Mouse (Mus musculus) kidney, adult 18-20 months (tissue): ENCODE measurements around the gene Ap3d1.
A peak's percentile ranks its signal among the peaks of the same experiment; 100 is the strongest.

Experiments used
- DNase-seq: peaks from one replicate; pipeline ENCODE4 v3.0.0; 2021

The Ap3d1 gene

GRCm38 (mm10) chr10:80680260-80680696 lies 61.8 kb downstream of the Ap3d1 start:
- DNase-seq = no peak

DNA sequence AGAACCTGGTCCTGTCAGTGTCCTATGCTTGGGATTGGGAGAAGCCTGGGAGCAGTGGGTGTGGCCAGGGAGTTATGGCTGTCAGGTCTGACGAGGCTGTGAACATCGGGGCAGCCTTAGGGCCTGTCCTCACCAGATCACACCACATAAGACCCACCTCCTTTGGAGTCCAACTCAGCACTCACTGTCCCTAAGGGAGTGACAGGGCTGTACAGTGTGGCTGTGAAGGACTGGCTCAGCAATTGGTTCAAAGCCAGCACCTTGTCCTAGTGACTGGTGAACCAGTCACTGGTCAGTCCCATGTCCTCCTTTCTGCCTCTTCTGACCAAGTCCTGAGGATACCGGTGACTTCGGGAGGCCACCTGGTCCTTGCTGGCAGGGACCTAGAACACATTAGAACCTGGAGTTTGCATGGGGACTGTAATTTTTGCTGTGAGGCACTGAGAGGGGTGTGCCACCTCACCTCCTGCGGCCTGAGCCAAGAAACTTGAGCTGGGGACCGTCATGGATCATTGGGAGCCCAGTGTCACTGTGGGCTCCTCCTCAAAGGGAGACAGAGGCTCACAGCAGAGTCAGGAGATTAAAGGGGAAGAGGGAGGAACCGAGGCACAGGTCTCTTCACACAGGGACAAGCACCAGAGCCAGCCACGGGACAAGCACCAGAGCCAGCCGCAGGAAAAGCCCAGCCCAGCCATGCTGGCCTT lies 62.4 kb downstream of the Ap3d1 start:
- DNase-seq = no peak

DNA sequence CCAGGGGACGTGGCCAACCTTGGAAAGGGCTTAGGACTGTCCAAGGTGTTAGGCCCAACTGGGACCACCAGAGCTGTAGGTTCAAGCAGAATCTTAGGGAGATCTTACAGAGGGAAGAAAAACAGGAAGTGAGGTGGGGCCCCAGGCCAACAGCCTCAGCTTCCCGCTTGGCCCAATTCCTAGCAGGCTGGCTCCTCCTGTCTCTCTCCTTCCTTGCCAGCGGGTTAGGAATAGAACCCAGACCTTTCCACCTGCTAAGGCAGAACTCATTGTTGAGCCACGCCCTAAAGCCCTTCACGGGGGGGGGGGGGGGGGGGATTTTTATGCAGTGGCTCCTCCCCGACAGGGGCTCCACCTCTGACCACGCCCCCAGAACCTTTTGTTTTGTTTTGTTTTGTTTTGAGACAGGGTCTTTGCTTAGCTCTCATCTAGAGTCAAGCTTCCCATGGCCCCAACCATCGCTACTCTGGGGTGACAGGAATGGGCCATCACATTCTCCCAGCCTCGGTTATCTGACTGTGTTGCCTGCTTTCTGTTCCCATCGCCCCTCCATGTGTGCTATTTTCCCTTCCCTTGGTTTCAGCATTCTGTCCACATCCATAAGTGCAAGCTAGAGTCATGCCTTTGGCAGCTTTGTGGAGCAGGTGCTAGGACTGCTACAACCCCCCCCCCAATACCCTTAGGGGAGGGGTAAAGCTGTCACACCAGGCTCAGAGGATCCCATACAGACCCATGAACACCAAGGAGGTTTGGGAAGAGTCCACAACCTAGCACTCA lies 63.3 kb downstream of the Ap3d1 start:
- no peak for DNase-seq

GRCm38 (mm10) chr10:80677942-80678436 lies 64.1 kb downstream of the Ap3d1 start, which contains the start of gene Mknk2:
Mknk2 (minus strand) TSS chr10:80678112.
- DNase-seq = peak; percentile 95

GRCm38 (mm10) chr10:80677128-80677875 lies 64.8 kb downstream of the Ap3d1 start:
- peak; percentile 58 for DNase-seq

DNA sequence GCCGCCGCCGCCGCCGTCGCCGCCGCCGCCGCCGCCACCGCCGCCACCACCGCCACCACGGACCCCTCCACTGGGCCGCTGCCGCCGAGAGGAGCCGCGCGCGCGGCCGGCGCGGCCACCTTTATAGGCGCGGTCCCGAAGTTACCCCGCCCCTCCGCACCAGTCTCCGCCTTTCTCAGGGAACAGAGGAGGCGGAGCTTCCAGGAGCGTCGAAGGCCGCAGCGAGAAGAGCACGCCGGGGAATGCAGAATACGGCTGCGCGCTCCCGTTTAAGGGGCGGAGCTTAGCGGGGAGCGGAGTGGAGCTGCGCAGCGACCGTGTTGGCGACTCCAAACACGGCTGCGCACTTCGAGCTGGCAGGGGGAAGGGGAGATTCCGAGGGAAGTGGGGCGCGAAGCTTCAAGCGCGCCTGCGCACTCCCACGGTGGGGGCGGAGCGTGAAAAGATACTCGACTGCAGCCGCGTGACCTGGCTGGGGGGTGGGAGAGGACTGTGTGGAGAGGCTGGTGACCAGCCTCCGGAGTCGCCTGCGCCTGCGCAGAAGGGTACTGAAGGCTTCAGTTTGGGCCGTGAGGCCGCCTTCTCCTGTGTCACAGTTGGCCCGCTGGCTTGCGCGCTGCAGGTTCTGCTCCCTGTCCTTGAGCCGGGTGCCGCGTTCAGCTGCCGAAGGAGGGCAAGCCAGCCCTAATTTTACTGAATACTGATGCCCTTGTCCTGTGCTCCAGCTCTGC lies 65.7 kb downstream of the Ap3d1 start:
- peak; percentile 98 for DNase-seq

- DNase-seq = no peak
Observed at GRCm38 (mm10) chr10:80675405-80676197, 66.5 kb downstream of the Ap3d1 start.

DNA sequence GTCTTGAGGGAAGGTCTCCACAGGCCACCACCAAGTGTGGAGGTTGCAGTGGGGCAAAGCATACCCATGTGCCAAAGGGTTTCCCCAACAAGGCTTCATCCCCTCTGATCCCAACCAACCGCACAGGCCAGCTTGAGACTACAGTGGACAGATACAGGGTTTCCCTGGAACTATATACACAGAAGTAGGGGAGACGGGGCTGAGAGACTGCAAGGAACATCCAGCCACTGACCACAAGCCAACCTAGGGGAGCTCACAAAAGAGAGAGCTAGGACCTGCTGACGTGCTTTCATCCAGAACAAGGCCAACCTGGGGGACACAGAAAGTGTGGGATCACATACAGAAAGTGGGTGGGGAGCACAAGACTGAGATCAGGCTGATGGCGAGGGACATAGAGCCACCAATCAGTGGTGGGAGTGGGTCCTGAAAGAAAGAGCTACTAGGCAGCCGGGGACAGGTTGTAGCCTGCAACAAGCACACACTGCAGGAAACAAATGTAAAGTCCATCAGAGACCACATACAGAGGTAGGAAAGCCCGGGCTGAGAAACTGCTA lies 67.1 kb downstream of the Ap3d1 start:
- DNase-seq = no peak

GRCm38 (mm10) chr10:80674161-80674711 lies 67.8 kb downstream of the Ap3d1 start:
- DNase-seq = peak; percentile 76

DNA sequence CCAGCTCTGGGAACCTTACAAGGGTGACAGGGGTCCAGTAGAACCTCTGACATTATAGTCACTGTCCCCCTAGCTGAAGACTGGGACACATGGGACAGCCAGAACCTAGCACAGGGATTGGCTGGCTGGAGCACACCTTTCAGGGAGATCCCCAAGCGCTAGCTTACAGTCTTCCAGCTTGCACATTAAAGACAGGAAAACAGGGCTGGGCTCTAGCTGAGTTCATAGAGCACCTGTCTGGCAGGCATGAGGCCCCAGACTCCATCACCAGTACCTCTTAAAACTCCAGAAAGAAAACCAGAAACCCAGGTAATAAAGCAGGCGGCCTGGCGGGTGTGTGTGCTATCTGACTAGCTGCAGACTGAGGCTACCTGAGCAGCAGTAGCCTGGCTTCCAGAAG lies 68.4 kb downstream of the Ap3d1 start:
- no peak for DNase-seq

- DNase-seq = no peak
Observed at GRCm38 (mm10) chr10:80671936-80672690, 70.0 kb downstream of the Ap3d1 start.

DNA sequence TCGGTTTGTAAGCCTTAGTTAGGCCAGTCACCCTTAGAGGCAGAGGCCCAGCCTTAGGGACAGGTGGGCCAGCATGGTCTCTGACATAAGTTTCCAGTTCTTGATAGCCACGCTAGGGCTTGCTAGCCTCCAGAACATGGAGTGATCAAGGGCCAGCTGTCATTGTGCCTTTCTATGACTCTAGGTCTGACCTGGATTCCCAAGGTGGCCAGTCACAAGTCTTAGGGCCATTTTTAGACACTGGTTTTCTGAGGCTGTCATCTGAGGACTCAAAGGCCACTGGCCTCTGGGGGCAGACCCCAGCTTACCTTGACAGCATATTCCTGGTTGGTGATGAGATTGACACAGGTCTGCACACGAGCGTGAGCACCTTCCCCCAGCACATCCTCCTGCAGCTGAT lies 70.8 kb downstream of the Ap3d1 start:
- DNase-seq = no peak

DNA sequence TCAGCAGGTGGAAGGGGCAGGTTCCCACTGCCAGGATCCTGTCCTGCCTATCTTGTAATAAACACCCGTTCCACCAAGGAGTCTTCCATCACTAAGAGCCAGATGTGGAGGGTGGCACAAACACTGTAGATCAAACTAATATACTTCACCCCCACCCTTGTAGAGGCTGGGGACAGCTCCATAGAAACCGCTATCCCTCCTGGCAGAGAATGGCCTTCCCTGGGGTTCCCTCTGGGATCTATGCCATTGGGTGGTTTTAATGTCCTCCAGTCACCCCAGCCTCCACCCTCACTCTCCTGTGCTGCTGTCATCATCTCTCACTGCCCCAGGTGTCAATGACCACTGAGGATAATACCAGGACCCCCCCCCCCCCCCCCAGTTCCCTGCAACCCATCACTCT lies 71.5 kb downstream of the Ap3d1 start:
- DNase-seq = no peak

- peak; percentile 95 for DNase-seq
Observed at GRCm38 (mm10) chr10:80669737-80670485, 72.2 kb downstream of the Ap3d1 start.

- no peak for DNase-seq
Observed at GRCm38 (mm10) chr10:80669018-80669417, 73.0 kb downstream of the Ap3d1 start.

DNA sequence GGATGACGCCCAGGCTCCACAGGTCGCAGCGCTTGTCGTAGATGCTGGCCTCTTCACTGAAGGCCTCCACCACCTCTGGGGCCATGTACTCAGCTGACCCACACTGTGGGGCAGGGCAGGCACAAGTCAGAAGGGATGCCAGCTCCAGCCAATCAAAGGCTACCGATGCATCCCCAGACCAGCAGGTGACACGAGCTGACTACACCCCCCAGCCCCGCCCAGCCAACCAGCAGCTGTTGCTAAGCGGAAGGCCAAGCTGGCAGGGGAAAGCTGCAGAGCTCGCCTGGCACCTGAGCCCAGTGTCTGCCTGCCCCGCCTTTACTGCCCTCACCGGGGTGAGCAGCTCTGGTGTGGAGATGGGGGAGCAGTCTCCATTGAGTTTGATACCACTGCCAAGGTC lies 73.5 kb downstream of the Ap3d1 start:
- peak; percentile 63 for DNase-seq

DNA sequence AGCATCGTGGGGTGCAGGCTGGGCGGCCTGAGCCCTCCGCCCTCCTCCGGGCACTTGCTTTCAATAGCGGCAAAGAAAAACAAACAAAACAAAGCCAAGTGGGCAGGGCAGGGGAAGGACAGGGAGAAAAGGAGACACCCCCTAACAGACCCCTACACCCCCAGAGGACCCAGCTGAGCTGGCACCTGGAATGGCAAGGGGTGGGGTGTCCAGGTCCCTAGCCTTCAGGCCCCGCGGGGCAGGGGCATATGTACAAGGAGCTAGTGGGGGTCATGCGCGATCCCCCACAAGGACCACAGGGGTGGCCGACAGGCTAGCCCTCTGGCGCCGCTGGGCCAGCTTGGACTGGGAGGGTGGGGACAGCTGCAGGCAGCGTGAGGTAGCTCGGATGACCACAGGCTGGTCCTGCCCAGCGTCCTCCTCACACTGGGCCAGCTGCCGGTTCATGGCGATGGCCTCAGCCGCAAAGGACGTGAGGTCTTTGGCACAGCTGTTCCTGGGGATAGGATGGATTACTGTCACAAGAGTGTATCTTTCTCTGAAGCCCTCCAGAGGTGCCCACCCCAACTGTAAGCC lies 75.1 kb downstream of the Ap3d1 start:
- no peak for DNase-seq

GRCm38 (mm10) chr10:80665981-80666733 lies 75.9 kb downstream of the Ap3d1 start:
- no peak for DNase-seq
